Mouse (Mus musculus) embryonic facial prominence, embryonic 15.5 days (tissue): ENCODE measurements around the gene Abcb10. TPM values are rescaled to one million over a fixed set of nuclear protein-coding genes. Genes with fewer than 3 reads are reported as not detected.

Source experiments
- ATAC-seq: fragments of 200-750 bp; cut with Nextera tagmentation; 2 replicates; pipeline ENCODE4 v1.8.0; 2017; ENCODE audit warnings: low read depth, moderate TSS enrichment; ENCODE audit not compliant: insufficient number of reproducible peaks, low FRiP score, low TSS enrichment
- H3K27ac ChIP-seq: fragments of 300-500 bp; sonication (generic); replicated peaks from 2 replicates; pipeline ENCODE4 v1.5.1; 2015; ENCODE audit warnings: mild to moderate bottlenecking, inconsistent platforms
- H3K27me3 ChIP-seq: fragments of 300-500 bp; sonication (generic); 2 replicates; pipeline ENCODE4 v1.6.1; 2015; ENCODE audit warnings: inconsistent platforms
- H3K36me3 ChIP-seq: fragments of 300-500 bp; sonication (generic); 2 replicates; pipeline ENCODE4 v1.6.1; 2015; ENCODE audit warnings: mild to moderate bottlenecking, inconsistent platforms
- H3K4me1 ChIP-seq: fragments of 300-500 bp; sonication (generic); 2 replicates; pipeline ENCODE4 v1.6.1; 2015; ENCODE audit warnings: inconsistent platforms
- H3K4me2 ChIP-seq: fragments of 300-500 bp; sonication (generic); replicated peaks from 2 replicates; pipeline ENCODE4 v1.6.1; 2015; ENCODE audit warnings: mild to moderate bottlenecking, inconsistent platforms
- H3K4me3 ChIP-seq: fragments of 300-500 bp; sonication (generic); replicated peaks from 2 replicates; pipeline ENCODE4 v1.5.1; 2015; ENCODE audit warnings: mild to moderate bottlenecking, inconsistent platforms
- H3K9ac ChIP-seq: fragments of 300-500 bp; sonication (generic); 2 replicates; pipeline ENCODE4 v1.6.1; 2015; ENCODE audit warnings: inconsistent platforms
- H3K9me3 ChIP-seq: fragments of 300-500 bp; sonication (generic); replicated peaks from 2 replicates; pipeline ENCODE4 v1.6.1; 2016; ENCODE audit warnings: inconsistent platforms
- WGBS: fragments of 180-500 bp; shearing (Covaris S2); methylation state at CpG from one replicate; pipeline ENCODE4 v1.1.7; 2015; 5-methylcytosine and 5-hydroxymethylcytosine counted together
- polyA plus RNA-seq: library from polyadenylated mRNA; unstranded; fragments of >200 nt; fragmentation: Nextera tagmentation; extraction: Ambion mirVana; gene quantifications from 2 replicates; pipeline ENCODE4 v1.2.1, GENCODE M21; 2015

The Abcb10 gene
- polyA plus RNA-seq, 1 experiment from 2014 or later = 14.1 TPM

- Histone ChIP-seq H3K36me3 (peaks cover 34% of the 10 kb centered on the region), H3K9ac (no peak overlapping the region), H3K9me3 (no peaks in the 10 kb centered on the region), H3K4me3 (no peak overlapping the region), H3K27me3 (no peaks in the 10 kb centered on the region), H3K4me2 (no peak overlapping the region), H3K27ac (no peak overlapping the region), H3K4me1 (peaks cover 7% of the 10 kb centered on the region; the same call in 1 of the 2 replicates)
- ATAC-seq = no peak
- WGBS = 87% methylated on average over 8 of the region's 8 CpGs
Measured at GRCm38 (mm10) chr8:123953686-123954085, 29.2 kb downstream of the Abcb10 start.

DNA sequence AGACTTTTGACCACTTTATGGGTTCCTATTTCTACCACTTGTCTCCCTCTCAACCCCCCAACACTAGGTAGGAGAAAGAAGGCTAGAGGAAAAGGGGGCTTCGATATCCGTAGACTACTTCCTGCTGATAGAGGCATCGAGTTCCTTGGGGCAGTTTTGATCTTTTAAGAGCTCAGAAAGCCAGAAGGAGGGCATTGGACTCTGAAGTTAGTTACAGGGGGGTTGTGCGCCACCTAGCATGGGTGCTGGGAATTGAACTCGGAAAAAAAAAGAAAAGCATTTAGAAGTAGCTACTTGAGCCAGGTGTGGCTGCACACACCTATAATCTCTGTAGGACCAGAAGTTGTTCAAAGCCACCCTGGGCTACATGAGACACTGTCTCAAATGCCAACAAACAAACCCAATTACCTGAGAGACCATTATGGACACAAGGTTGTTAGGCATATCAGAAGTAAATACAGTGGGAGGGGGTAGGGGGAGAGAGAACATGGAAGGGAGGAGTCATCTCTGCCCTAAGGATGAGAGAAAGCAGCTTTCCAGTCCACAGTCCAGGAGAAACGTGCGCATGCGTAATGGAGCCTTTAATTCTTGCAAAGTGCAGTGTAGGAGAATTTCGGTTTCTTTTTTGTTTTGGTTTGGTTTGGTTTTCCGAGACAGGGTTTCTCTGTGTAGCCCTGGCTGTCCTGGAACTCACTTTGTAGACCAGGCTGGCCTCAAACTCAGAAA is 32.7 kb downstream of the Abcb10 start:
- Histone ChIP-seq H3K27ac (peak overlapping the region; percentile 93), H3K4me2 (peak overlapping the region; percentile 85), H3K9me3 (no peaks in the 10 kb centered on the region), H3K4me3 (peak overlapping the region; percentile 99), H3K4me1 (peaks cover 13% of the 10 kb centered on the region), H3K9ac (peak overlapping the region; percentile 96), H3K27me3 (no peaks in the 10 kb centered on the region), H3K36me3 (peaks cover 38% of the 10 kb centered on the region)
- no peak for ATAC-seq
- 38% methylated on average over 10 of the region's 10 CpGs for WGBS

DNA sequence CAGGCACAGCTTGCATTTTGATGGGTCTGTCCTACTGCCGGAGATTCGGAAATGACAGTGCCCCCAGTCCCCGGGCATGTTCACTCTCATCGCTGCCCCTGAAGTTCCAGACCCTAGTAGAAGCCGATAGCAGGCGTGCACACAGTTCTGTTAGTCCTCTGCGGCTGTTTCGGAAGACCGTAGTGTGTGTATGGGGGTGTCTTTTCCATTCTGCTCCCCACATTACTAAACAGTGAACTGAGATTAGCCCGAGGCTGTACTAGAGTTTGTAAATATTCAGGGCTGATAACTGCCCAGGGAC is 33.3 kb downstream of the Abcb10 start:
- H3K4me3 ChIP-seq = peak overlapping the region; percentile 99
- 0 out of 2 replicates have a peak, but pooled peaks have one; percentile 10 for ATAC-seq
- peaks cover 36% of the 10 kb centered on the region for H3K36me3 ChIP-seq
- no peaks in the 10 kb centered on the region for H3K27me3 ChIP-seq
- no peaks in the 10 kb centered on the region for H3K9me3 ChIP-seq
- WGBS = under 1% methylated on average over 10 of the region's 10 CpGs
- H3K9ac ChIP-seq = peak overlapping the region; percentile 96
- H3K4me2 ChIP-seq = peak overlapping the region; percentile 85
- peaks cover 13% of the 10 kb centered on the region for H3K4me1 ChIP-seq
- H3K27ac ChIP-seq = peak overlapping the region; percentile 93

DNA sequence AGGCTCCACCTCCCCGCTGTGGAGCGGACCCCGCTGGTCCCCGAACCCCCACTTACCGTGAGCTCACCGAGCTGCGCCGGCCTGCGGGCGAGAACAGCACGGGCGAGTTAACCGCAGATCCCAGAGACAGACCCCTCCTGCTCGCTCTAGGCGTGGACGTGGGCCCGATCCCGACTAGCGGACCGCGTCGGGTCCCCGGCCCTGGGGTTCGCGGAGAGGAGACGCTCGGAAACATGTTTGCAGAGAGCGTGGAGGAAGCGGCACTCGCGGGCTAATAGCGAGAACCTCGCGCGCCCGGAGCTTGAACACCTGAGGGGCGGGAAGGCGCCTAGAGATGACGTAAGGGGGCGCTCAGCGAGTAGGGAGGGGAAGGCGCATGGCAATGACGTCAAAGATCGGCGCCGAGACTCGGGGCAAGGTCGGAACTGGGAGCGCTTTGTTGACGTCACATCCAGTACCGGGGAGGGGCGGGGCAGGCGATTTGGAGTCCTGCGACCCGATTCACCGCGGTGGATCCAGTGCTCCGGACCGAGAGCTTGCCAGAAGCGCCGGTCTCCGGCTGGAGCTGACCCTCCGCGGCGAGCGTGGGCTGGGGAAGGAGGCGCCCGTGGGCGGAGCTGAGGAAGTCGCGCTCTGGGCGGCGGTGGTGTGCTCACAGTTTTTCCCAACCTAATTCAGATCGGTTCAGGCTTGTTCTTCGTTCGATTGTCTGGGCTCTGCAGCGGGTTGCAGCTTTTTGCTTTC is 33.8 kb downstream of the Abcb10 start, which contains the start of gene Nup133:
Gene Nup133, minus strand, starts transcription at position 324 of the 744 bp plus-strand sequence.
- Histone ChIP-seq H3K4me1 (peaks cover 13% of the 10 kb centered on the region), H3K36me3 (peaks cover 34% of the 10 kb centered on the region), H3K9ac (peak within 1 kb of the TSS; percentile 96), H3K4me2 (peak within 1 kb of the TSS; percentile 85), H3K9me3 (no peaks in the 10 kb centered on the region), H3K27ac (peak within 1 kb of the TSS; percentile 93), H3K4me3 (peak within 1 kb of the TSS; percentile 99), H3K27me3 (no peaks in the 10 kb centered on the region)
- under 1% methylated on average over 77 of the region's 77 CpGs for WGBS
- peak; percentile 80 for ATAC-seq

GRCm38 (mm10) chr8:123929026-123929425 is 53.9 kb downstream of the Abcb10 start:
- H3K4me2 ChIP-seq = no peak overlapping the region
- no peak overlapping the region for H3K27ac ChIP-seq
- H3K36me3 ChIP-seq = peaks cover 69% of the 10 kb centered on the region
- H3K4me1 ChIP-seq = no peaks in the 10 kb centered on the region
- WGBS = 93% methylated on average over 7 of the region's 7 CpGs
- no peaks in the 10 kb centered on the region for H3K27me3 ChIP-seq
- no peak overlapping the region for H3K4me3 ChIP-seq
- no peak overlapping the region for H3K9ac ChIP-seq
- no peak for ATAC-seq
- H3K9me3 ChIP-seq = no peaks in the 10 kb centered on the region

GRCm38 (mm10) chr8:123925671-123926070 is 57.3 kb downstream of the Abcb10 start:
- no peak overlapping the region for H3K4me3 ChIP-seq
- H3K27me3 ChIP-seq = no peaks in the 10 kb centered on the region
- no peak overlapping the region for H3K4me2 ChIP-seq
- peaks cover 78% of the 10 kb centered on the region for H3K36me3 ChIP-seq
- no peak overlapping the region for H3K9ac ChIP-seq
- no peak for ATAC-seq
- 90% methylated on average over 3 of the region's 3 CpGs for WGBS
- no peak overlapping the region for H3K27ac ChIP-seq
- H3K4me1 ChIP-seq = no peaks in the 10 kb centered on the region
- no peaks in the 10 kb centered on the region for H3K9me3 ChIP-seq

- Histone ChIP-seq H3K4me3 (no peak overlapping the region), H3K9me3 (no peaks in the 10 kb centered on the region), H3K27me3 (no peaks in the 10 kb centered on the region), H3K9ac (no peak overlapping the region), H3K4me2 (no peak overlapping the region), H3K4me1 (no peaks in the 10 kb centered on the region), H3K36me3 (peaks cover 78% of the 10 kb centered on the region), H3K27ac (no peak overlapping the region)
- peak; percentile 72 for ATAC-seq
- WGBS = 14% methylated on average over 2 of the region's 2 CpGs
Measured at GRCm38 (mm10) chr8:123924719-123925118, 58.2 kb downstream of the Abcb10 start.

DNA sequence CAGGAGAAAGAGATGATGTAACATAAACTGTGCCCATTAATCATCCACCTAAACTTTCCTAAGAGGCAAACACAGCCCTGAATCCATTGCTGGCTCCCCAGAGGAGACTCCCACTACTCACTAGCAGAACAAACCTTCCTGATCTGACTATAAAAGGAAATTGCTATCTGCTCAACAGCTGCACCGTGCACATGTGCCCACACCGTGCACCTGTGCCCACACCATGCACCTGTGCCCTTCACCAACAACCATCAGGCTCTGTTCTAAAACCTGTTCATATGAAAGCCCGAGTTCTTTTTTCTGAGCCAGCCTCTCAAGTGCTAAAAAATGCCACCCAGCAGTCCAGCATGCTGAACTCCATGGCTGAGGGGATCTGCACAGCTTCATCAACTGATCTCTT is 68.3 kb downstream of the Abcb10 start:
- Histone ChIP-seq H3K36me3 (peaks cover 82% of the 10 kb centered on the region), H3K9me3 (no peaks in the 10 kb centered on the region), H3K4me1 (no peaks in the 10 kb centered on the region), H3K4me3 (no peak overlapping the region), H3K4me2 (no peak overlapping the region), H3K9ac (no peak overlapping the region), H3K27ac (no peak overlapping the region), H3K27me3 (no peaks in the 10 kb centered on the region)
- ATAC-seq = no peak
- 91% methylated on average over 3 of the region's 3 CpGs for WGBS

DNA sequence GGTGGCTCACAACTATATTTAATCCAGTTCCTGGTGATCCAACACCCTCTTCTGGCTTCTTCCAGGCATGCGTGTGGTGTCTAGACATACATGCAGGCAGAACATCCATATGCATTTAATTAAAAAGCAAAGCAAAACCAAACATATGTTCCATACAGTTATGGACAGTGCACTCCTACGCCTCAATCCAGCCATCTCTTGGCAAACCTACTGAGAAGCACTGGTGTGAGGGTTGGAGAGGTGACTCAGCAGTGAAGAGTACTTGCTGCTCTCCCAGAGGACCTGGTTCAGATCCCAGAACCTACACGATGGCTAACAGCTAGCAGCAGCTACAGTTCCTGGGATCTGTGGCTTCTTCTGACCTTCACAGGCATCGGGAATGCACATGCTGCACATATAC is 70.7 kb downstream of the Abcb10 start:
- H3K4me3 ChIP-seq = no peak overlapping the region
- H3K27me3 ChIP-seq = no peaks in the 10 kb centered on the region
- WGBS = 58% methylated on average over 4 of the region's 4 CpGs
- H3K4me2 ChIP-seq = no peak overlapping the region
- no peak overlapping the region for H3K9ac ChIP-seq
- no peak for ATAC-seq
- no peaks in the 10 kb centered on the region for H3K9me3 ChIP-seq
- no peak overlapping the region for H3K27ac ChIP-seq
- no peaks in the 10 kb centered on the region for H3K4me1 ChIP-seq
- peaks cover 83% of the 10 kb centered on the region for H3K36me3 ChIP-seq

- Histone ChIP-seq H3K36me3 (peaks cover 72% of the 10 kb centered on the region), H3K27me3 (no peaks in the 10 kb centered on the region), H3K27ac (no peak overlapping the region), H3K4me1 (no peaks in the 10 kb centered on the region), H3K9ac (peak overlapping the region; percentile 1; the same call in 1 of the 2 replicates), H3K9me3 (no peaks in the 10 kb centered on the region), H3K4me3 (no peak overlapping the region), H3K4me2 (no peak overlapping the region)
- WGBS = 83% methylated on average over 6 of the region's 6 CpGs
- no peak; the same call in 1 of the 2 replicates for ATAC-seq
Measured at GRCm38 (mm10) chr8:123907604-123908003, 75.3 kb downstream of the Abcb10 start.

GRCm38 (mm10) chr8:123902653-123903052 is 80.3 kb downstream of the Abcb10 start:
- Histone ChIP-seq H3K4me1 (no peaks in the 10 kb centered on the region), H3K4me3 (no peak overlapping the region), H3K27ac (no peak overlapping the region), H3K4me2 (no peak overlapping the region), H3K9me3 (no peaks in the 10 kb centered on the region), H3K27me3 (no peaks in the 10 kb centered on the region), H3K36me3 (peaks cover 61% of the 10 kb centered on the region), H3K9ac (no peak overlapping the region)
- 80% methylated on average over 7 of the region's 7 CpGs for WGBS
- ATAC-seq = no peak
